Mouse (Mus musculus): Measurements from ENCODE around the gene Ankrd36. TPM values are rescaled to one million over a fixed set of nuclear protein-coding genes. Genes with fewer than 3 reads are reported as not detected.
A peak's percentile ranks its signal among the peaks of the same experiment; 100 is the strongest.

Gene Ankrd36
- total and polyA plus RNA-seq, 3 experiments = 0.12 TPM; not detected in 2

DNA sequence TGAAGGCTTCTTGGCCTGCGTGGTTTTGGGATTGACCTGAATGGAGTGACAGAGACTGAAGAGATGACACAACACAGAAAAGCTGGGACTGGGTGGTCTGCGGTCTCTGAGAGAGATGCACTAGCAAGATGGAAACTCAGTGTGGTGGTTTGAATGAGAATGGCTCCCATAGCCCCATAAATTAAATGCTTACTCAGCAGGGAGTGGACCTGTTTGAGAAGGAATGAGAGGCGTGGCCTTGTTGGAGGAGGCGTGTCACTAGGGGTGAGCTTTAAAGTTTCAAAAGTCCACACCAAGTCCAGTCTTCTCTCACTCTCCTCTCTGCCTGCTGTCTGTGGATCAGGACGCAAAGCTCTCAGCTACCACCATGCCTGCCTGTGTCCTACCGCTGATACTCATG is 1.8 kb upstream of the Ankrd36 start:
- Histone ChIP-seq H3K27ac (no peak overlapping the region), H3K79me2 (replicated peaks; ENCODE audit: control insufficient read depth, insufficient read depth, low read length) (no peaks in the 10 kb centered on the region), H3K4me1 (ENCODE audit: control insufficient read depth, insufficient read depth, low read length) (no peaks in the 10 kb centered on the region), H3K4me3 (no peak overlapping the region), H3K9ac (ENCODE audit: low read depth, low read length) (no peak overlapping the region), H3K27me3 (ENCODE audit: control insufficient read depth, insufficient read depth, low read length) (no peaks in the 10 kb centered on the region), H3K36me3 (ENCODE audit: control insufficient read depth, insufficient read depth, low read length) (no peaks in the 10 kb centered on the region)
- no peak for DNase-seq
- WGBS = 97% methylated on average over 6 of the region's 6 CpGs
- TF ChIP-seq EP300 (IDR thresholded peaks at IDR 0.05; ENCODE audit: insufficient read depth, low read depth, low read length) = no peak
- no peak for TF ChIP-seq POLR2A (IDR thresholded peaks at IDR 0.05; ENCODE audit: insufficient read depth, low read depth, low read length)
- TF ChIP-seq CTCF (IDR thresholded peaks at IDR 0.05) = no peak
- intact Hi-C loops (cut with DNase I) = loop anchor here (5.0 kb wide), 1 partner anchor 40 kb away; no protein-coding TSS in a partner anchor

GRCm38 (mm10) chr11:5568082-5568481 is 1.4 kb upstream of the Ankrd36 start:
- H3K4me3 ChIP-seq = no peak overlapping the region
- 81% methylated on average over 5 of the region's 5 CpGs for WGBS

DNA sequence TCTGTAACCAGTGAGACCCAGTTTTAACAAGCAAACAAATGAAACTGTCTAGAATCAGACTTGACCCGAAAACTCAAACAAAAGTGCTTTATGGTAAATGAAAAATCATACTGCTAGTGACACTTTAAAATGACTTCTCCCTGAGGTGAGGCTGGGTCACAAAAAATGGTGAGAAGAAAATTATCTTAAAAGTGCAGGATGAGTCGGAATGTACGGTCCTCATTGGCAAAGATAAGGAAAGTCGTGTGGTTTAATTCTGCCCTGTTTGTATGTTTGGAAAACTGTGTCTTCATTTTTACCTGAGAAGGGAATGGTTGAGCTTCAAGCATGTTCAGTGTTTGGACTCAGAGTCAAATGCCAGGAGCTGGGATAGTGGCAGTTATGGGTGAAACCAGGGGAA is 2.4 kb downstream of the Ankrd36 start:
- no peaks in the 10 kb centered on the region for H3K36me3 ChIP-seq (ENCODE audit: control insufficient read depth, insufficient read depth, low read length)
- WGBS = 68% methylated on average over 4 of the region's 4 CpGs

More at GRCm38 (mm10) chr11:5568082-5568481, 1.4 kb upstream of the Ankrd36 start:
- Histone ChIP-seq H3K36me3 (ENCODE audit: control insufficient read depth, insufficient read depth, low read length) (no peaks in the 10 kb centered on the region), H3K4me1 (ENCODE audit: control insufficient read depth, insufficient read depth, low read length) (no peaks in the 10 kb centered on the region), H3K27me3 (ENCODE audit: control insufficient read depth, insufficient read depth, low read length) (no peaks in the 10 kb centered on the region), H3K79me2 (replicated peaks; ENCODE audit: control insufficient read depth, insufficient read depth, low read length) (no peaks in the 10 kb centered on the region), H3K9ac (ENCODE audit: low read depth, low read length) (no peak overlapping the region), H3K27ac (no peak overlapping the region)
- no peak for DNase-seq
- TF ChIP-seq CTCF (IDR thresholded peaks at IDR 0.05) (no peak), EP300 (IDR thresholded peaks at IDR 0.05; ENCODE audit: insufficient read depth, low read depth, low read length) (no peak), POLR2A (IDR thresholded peaks at IDR 0.05; ENCODE audit: insufficient read depth, low read depth, low read length) (no peak)
- intact Hi-C loops (cut with DNase I) = loop anchor here (5.0 kb wide), 1 partner anchor 39 kb away; no protein-coding TSS in a partner anchor

GRCm38 (mm10) chr11:5573821-5574220 is 4.3 kb downstream of the Ankrd36 start:
- intact Hi-C loops (cut with DNase I) = no loop called here
- H3K4me1 ChIP-seq (ENCODE audit: control insufficient read depth, insufficient read depth, low read length) = no peaks in the 10 kb centered on the region
- no peaks in the 10 kb centered on the region for H3K36me3 ChIP-seq (ENCODE audit: control insufficient read depth, insufficient read depth, low read length)
- H3K4me3 ChIP-seq = no peak overlapping the region
- no peak for DNase-seq
- H3K9ac ChIP-seq (ENCODE audit: low read depth, low read length) = no peak overlapping the region
- TF ChIP-seq EP300 (IDR thresholded peaks at IDR 0.05; ENCODE audit: insufficient read depth, low read depth, low read length) (no peak), POLR2A (IDR thresholded peaks at IDR 0.05; ENCODE audit: insufficient read depth, low read depth, low read length) (no peak), CTCF (IDR thresholded peaks at IDR 0.05) (no peak)
- H3K27me3 ChIP-seq (ENCODE audit: control insufficient read depth, insufficient read depth, low read length) = no peaks in the 10 kb centered on the region
- no peak overlapping the region for H3K27ac ChIP-seq
- no peaks in the 10 kb centered on the region for H3K79me2 ChIP-seq (replicated peaks; ENCODE audit: control insufficient read depth, insufficient read depth, low read length)
- WGBS = 56% methylated on average over 2 of the region's 2 CpGs

More for the DNA sequence above, 2.4 kb downstream of the Ankrd36 start:
- Histone ChIP-seq H3K27ac (no peak overlapping the region), H3K4me3 (no peak overlapping the region), H3K4me1 (ENCODE audit: control insufficient read depth, insufficient read depth, low read length) (no peaks in the 10 kb centered on the region), H3K79me2 (replicated peaks; ENCODE audit: control insufficient read depth, insufficient read depth, low read length) (no peaks in the 10 kb centered on the region), H3K27me3 (ENCODE audit: control insufficient read depth, insufficient read depth, low read length) (no peaks in the 10 kb centered on the region), H3K9ac (ENCODE audit: low read depth, low read length) (no peak overlapping the region)
- TF ChIP-seq POLR2A (IDR thresholded peaks at IDR 0.05; ENCODE audit: insufficient read depth, low read depth, low read length) (no peak), EP300 (IDR thresholded peaks at IDR 0.05; ENCODE audit: insufficient read depth, low read depth, low read length) (no peak), CTCF (IDR thresholded peaks at IDR 0.05) (no peak)
- DNase-seq = no peak
- intact Hi-C loops (cut with DNase I) = no loop called here

DNA sequence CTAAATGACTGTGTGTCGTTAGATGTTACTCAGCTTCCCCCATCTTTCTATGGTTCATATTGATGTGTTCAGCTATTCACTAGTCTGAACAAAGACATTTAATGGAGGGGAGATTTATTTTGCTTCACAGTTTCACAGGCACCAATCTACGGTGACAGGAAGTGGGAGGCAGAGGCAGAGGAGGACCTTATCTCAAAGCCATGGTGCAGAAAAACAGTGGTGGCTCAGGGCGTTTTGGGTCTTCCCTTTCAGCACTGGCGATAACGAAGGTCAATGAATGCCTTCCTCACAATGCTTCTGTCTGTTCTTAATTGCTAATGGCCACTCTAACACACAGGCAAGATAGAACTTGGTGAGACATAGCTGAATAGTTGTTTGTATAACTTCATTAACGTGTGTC is 5.6 kb downstream of the Ankrd36 start:
- no peak overlapping the region for H3K9ac ChIP-seq (ENCODE audit: low read depth, low read length)
- H3K79me2 ChIP-seq (replicated peaks; ENCODE audit: control insufficient read depth, insufficient read depth, low read length) = no peaks in the 10 kb centered on the region
- no peak overlapping the region for H3K27ac ChIP-seq
- no peak overlapping the region for H3K4me3 ChIP-seq
- no peaks in the 10 kb centered on the region for H3K4me1 ChIP-seq (ENCODE audit: control insufficient read depth, insufficient read depth, low read length)
- no peaks in the 10 kb centered on the region for H3K27me3 ChIP-seq (ENCODE audit: control insufficient read depth, insufficient read depth, low read length)
- no peaks in the 10 kb centered on the region for H3K36me3 ChIP-seq (ENCODE audit: control insufficient read depth, insufficient read depth, low read length)
- TF ChIP-seq POLR2A (IDR thresholded peaks at IDR 0.05; ENCODE audit: insufficient read depth, low read depth, low read length) = no peak
- no peak for TF ChIP-seq CTCF (IDR thresholded peaks at IDR 0.05)
- TF ChIP-seq EP300 (IDR thresholded peaks at IDR 0.05; ENCODE audit: insufficient read depth, low read depth, low read length) = no peak
- DNase-seq = no peak
- WGBS = 40% methylated on average over 6 of the region's 6 CpGs
- intact Hi-C loops (cut with DNase I) = no loop called here

- 45% methylated on average over 6 of the region's 6 CpGs for WGBS
- Histone ChIP-seq H3K79me2 (replicated peaks; ENCODE audit: control insufficient read depth, insufficient read depth, low read length) (no peaks in the 10 kb centered on the region), H3K4me1 (ENCODE audit: control insufficient read depth, insufficient read depth, low read length) (no peaks in the 10 kb centered on the region), H3K27ac (no peak overlapping the region), H3K9ac (ENCODE audit: low read depth, low read length) (no peak overlapping the region), H3K4me3 (no peak overlapping the region), H3K36me3 (ENCODE audit: control insufficient read depth, insufficient read depth, low read length) (no peaks in the 10 kb centered on the region), H3K27me3 (ENCODE audit: control insufficient read depth, insufficient read depth, low read length) (no peaks in the 10 kb centered on the region)
- TF ChIP-seq CTCF (IDR thresholded peaks at IDR 0.05) = no peak
- no peak for TF ChIP-seq EP300 (IDR thresholded peaks at IDR 0.05; ENCODE audit: insufficient read depth, low read depth, low read length)
- no peak for TF ChIP-seq POLR2A (IDR thresholded peaks at IDR 0.05; ENCODE audit: insufficient read depth, low read depth, low read length)
- peak; percentile 43 to 58 for DNase-seq
- intact Hi-C loops (cut with DNase I) = no loop called here
Observed at GRCm38 (mm10) chr11:5592336-5592735, 22.9 kb downstream of the Ankrd36 start.

Measured in heart, adult 2 months (tissue).